Mouse (Mus musculus) brain, adult 2 months (tissue): ENCODE measurements around the gene Usb1.

Experiments used
- DNase-seq: peaks from one replicate; pipeline ENCODE4 v3.0.0; 2011; ENCODE audit warnings: low read depth, low spot score

The Usb1 gene

DNA sequence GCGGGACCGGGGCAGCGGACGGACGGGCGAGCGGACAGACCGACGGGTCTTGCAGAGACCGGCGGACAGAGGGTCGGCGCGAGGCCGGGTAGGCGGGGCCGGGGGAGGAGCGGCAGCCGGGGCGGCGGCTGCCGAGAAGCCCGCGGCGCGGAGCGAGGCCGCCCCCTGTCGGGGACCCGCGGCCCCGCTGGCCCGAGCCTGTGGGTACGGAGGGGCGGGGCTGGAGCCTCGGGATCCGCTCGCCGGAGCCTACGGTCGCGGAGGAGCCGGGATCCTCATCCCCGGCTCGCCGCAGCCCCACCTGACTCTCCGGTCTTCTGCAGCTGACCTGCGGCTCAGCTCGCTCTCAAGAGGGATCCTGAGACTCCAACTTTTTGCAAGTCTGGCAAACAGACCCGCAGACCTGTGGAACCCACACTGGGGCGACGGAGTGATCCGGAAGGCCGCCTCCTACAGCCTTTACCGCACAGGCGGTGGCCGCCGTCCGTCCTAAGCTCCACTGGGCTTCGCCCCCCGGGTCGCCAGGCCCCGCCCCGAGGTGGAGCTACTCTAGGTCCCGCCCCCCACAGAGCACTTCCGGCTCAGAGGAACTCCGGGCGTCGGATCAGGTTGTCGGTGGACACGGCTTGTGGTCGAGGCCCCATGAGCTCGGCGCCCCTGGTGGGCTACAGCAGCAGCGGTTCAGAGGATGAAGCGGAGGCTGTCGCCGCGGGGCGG lies at the start of gene Usb1, which contains the start of gene Zfp319:
Gene Usb1 (plus strand): TSS at position 565 of the 717 bp plus-strand sequence.
Gene Zfp319 (minus strand): TSS at position 231 of the 717 bp plus-strand sequence.
- DNase-seq = peak; percentile 94

DNA sequence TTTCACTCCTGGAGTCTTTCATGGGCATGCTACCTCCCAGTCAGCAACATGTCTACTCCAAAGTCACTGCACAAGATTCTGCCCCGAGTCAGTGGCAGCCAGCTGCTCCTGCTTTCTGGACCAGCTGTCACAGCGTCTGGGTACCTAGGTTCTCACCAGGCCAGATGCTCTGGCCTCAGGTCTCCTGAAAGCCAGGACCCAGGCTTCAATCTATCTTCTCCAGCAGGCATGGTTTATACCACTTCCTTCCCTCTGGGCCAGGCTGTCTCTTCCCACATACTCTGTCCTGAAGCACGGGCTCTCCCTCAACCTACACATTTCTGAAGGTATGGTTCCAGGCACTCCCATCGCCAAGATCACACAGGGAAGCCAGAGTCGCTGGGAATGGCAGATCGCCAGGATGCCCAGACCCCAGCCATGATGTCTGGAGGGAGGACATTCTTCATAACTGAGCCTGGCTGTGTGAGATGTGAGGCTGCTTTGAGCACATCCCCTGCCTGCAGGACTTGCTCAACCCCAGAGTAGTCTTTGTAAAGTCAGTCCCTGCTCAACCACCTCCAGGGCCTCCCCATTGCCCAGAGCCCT lies 42.9 kb upstream of the Usb1 start:
- no peak for DNase-seq

DNA sequence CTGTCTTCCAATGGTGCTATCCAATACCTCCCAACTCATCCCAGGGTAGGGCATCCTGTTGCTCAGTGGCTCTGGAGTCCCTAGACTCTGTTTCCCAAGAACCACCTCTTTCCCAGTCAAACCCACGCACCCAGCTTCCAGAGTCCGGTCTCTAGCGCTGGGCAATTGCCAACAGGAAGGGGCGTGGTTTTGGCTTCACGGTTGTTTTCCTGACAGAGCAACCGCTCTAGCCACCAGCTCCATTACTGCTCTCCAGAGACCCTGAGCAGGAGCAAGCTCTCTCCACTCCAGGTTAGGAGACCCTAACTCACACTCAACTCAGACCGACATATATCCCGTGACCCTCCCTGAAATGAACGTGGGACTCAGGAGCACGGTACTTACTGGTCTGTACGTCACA lies 38.9 kb upstream of the Usb1 start:
- peak; percentile 24 for DNase-seq

DNA sequence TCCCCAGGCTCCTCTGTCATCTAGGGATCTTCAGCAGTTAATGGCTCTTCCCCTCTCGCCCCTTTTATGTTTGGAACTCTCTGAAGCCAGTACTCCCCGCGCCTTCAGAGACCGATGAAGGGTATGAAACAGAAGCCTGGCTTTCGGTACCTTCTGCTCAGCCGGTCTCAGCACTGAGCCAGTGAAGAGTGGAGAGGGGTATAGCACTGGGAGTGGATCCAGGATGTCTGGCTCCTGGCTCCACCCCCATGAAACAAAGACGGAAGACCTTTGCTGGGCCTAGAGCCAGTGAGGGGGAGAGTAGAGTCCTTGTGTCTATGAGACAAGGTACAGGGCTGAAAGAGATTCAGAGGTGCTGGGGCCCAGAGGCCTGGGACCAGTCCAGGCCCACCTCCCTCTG lies 38.2 kb upstream of the Usb1 start:
- DNase-seq = no peak

- DNase-seq = peak; percentile 56
These were observed 29.7 kb upstream of the Usb1 start for GRCm38 (mm10) chr8:95302410-95302809.

DNA sequence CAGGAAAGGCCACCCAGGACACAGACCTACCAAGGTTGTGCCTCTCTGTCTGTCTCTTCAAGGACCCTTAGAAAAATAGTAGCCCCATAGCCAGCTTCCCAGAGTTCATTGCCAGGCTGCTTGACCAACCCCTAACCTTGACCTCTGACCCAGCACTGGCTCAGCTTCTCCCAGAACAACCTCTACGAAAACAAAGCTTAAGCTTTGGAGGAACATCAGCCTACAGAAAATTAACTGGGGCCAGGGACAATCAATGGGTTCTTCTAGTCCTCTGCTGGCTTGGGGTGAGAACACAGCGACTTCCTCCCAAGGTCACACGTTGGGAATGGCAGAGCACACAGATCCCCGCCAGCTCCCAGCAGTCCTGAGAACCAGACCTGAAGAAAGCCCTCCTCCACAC lies 26.6 kb upstream of the Usb1 start:
- DNase-seq = no peak

- DNase-seq = no peak
These were observed 25.7 kb upstream of the Usb1 start, which contains the start of gene Cngb1 for GRCm38 (mm10) chr8:95306431-95306830. Cngb1 (minus strand) TSS chr8:95306585.

- DNase-seq = no peak
These were observed 21.6 kb upstream of the Usb1 start, which contains the start of gene Tepp for GRCm38 (mm10) chr8:95310342-95310970. Tepp (plus strand) TSS chr8:95310566.

DNA sequence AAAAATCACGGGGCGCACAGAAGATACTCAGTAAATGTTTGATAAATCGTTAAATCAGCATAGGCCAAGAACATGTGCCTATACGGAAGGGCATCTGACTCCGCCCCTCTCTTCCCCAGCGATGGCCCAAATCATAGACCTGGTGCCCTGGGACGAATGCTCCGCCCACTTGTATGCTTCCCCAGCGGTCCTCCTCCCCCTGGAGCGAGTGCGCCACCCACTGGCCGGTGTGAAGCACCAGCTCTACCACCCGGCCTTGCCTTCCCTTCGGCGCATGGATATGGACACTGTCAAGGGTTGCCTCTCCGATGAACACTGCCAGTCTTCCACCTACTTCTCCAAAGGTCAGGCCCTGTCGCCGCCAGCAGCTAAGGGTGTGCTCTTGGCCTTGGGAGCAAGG lies 19.2 kb upstream of the Usb1 start:
- no peak for DNase-seq

DNA sequence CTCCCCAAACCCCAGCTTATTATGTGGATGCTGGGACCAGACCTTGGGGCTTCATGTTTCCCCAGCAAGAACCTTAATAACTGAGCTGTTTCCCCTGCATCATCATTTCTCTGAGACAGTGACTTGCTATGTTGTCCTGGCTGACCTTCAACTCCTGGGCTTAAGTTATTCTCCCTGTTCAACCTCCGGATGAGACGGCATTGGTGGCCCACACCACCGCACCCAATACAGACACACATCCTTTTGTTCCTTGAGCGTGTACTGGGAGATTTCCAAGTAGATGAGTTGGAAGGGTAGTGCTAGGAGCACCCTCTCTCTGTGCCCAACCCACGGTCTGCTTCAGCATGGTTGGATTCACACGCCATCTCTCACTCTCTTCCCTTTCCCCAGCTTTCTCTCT lies 18.2 kb upstream of the Usb1 start:
- no peak for DNase-seq

- peak; percentile 39 for DNase-seq
These were observed 17.4 kb upstream of the Usb1 start for GRCm38 (mm10) chr8:95314707-95315106.

DNA sequence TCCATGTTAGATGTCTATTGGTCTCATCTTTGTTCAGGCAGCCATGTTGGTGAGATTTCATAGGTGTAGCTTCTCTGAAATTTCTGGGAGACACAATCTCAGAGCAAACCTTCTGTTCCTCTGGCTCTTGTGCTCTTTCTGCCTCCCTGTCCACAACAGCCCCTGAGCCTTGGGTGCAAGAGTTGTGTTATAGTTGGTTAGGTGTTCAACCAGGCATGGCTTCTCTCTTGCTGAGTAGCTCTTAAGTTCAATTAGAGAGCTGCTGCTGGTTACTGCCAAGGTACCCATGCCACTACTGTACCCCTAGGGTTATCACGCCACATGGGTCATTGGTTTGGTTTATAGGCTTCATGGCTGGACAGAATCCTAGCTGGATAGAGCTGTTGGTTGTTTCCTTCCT lies 16.7 kb upstream of the Usb1 start:
- no peak for DNase-seq

DNA sequence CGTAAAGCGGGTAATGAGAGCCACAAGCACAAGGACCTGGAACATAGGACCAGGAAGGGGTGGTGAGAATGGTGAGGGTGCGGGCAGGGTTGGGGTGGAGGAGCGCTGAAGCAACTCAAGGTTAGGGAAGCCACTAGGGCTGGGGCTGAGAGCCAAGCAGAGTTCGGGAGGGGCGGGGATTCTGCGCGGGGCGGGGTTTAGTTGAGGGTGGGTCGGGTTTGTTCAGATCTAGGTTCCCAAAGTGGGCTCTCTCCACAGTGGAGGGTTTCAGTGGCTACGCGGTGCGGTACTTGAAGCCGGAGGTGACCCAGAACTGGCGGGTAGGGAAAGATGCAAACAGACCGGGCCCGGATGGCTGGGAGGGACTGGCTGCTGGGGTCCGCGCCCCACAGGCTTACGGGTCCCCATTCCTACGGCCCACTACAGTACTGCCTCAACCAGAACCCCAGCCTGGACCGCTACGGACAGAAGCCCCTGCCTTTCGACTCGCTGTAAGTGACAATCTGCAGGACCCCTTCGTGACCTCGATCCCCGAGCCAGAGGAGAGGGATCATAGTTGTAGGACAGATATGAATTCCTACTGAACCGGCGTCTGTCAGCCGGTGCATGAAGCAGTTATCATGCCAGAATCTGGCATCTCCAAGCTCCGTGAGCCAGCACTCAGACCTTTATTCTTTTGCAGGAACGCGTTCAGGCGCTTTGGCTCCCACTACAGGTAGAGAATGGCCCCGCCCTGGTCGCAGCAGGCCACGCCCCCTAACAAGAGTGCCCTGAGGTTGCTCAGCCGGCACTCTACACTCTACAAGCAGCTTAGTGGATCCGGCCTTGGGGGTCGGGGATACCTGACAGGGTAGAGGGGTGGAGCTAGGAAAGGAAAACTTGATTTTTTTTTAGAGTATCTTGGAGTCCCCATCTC lies 11.6 kb upstream of the Usb1 start:
- peak; percentile 61 for DNase-seq

DNA sequence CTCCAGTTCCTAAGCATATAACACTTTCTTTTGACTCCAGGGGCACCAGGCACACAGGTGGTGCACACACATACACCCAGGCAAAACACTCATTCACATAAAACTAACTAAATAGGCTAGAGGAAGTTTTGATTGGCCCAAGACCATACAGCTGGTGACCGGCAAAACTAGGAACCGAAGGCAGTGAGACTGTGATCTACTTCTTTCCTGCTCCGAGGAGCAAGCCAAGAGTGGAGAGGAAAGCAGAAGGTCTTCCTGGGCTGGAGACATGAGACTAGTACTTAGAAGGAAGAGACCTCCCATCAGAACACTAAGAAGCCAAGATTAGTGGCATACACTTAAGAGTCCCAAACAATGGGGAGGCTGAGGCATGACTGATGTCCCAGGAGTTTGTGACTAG lies 8.9 kb upstream of the Usb1 start:
- no peak for DNase-seq

DNA sequence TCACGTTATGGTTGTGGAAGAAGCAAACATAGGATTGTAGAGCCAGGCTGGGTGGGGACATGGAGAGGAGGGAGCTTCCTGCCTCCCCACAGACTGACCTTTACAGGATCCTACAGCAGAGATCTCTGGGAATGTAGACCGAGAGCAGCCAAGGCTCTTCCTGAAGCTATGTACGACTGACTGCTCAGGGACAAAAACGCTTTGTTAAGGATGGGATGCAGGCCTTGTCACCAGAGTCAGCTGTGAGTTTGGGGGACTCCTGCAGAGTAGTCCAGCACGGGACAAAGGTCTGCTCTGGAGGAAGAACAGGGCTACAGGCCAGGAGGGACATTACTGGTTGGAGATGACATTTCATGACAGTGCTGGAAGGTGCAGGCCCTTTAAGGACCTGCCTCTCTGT lies 7.4 kb upstream of the Usb1 start:
- DNase-seq = no peak

DNA sequence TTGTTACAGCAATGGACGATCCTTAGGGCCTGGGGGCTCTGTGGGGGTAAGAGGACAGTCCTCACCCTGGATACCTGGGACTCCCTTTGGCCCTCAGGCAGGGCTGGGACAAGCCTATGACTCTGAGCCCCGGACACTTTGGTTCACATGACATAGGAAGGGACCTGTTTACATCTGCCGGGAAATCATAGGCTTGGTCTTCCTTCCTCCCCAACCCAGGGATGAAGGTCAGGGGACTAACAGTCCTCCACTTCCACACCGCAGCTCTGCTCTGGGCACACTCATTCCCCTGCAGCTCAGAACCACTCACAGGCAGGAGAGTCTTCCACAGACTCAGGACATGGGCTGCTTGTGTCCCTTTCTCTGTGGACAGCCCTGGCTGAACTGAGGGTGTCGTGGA lies 5.3 kb upstream of the Usb1 start:
- no peak for DNase-seq

DNA sequence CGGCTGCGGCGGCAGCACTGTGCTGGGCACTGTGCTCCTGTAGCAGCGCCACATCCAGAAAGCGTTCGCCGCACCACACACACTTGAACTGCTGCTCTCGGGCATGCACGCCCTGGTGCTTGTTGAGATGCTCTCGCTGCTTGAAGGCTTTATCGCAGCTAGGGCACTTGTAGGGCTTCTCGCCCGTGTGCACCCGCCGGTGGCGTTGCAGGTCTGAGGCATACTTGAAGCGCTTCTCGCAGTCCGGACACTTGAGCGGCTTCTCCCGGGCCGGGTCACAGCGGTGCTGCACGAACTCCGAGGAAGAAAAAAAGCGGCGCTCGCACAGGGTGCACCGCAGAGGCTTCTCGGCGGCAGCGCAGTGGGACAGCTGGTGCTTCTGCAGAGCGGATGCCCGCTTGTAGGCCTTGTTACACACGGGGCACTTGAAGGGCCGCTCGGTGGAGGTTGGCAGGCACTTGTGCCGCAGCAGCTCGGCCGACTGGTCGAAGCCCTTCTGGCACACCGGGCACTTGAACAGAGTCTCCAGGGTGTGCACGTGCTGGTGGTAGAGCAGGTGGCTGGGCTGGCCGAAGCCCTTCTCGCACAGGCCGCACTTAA lies 4.1 kb upstream of the Usb1 start:
- DNase-seq = no peak

- no peak for DNase-seq
These were observed 1.7 kb upstream of the Usb1 start for GRCm38 (mm10) chr8:95330367-95330766.

GRCm38 (mm10) chr8:95331156-95331719 lies 846 bp upstream of the Usb1 start:
- DNase-seq = peak; percentile 75

GRCm38 (mm10) chr8:95332437-95333199 lies 534 bp downstream of the Usb1 start:
- DNase-seq = no peak
